Mouse (Mus musculus) cerebellum, postnatal 36 days (tissue): ENCODE results near the gene Arih2.

Experiments
- DNase-seq, 2 experiments: peaks; one replicate each; pipeline ENCODE4 v3.0.0; 2021 to 2022; ENCODE audit warnings: mixed read lengths in 2 of 2

Gene Arih2

DNA sequence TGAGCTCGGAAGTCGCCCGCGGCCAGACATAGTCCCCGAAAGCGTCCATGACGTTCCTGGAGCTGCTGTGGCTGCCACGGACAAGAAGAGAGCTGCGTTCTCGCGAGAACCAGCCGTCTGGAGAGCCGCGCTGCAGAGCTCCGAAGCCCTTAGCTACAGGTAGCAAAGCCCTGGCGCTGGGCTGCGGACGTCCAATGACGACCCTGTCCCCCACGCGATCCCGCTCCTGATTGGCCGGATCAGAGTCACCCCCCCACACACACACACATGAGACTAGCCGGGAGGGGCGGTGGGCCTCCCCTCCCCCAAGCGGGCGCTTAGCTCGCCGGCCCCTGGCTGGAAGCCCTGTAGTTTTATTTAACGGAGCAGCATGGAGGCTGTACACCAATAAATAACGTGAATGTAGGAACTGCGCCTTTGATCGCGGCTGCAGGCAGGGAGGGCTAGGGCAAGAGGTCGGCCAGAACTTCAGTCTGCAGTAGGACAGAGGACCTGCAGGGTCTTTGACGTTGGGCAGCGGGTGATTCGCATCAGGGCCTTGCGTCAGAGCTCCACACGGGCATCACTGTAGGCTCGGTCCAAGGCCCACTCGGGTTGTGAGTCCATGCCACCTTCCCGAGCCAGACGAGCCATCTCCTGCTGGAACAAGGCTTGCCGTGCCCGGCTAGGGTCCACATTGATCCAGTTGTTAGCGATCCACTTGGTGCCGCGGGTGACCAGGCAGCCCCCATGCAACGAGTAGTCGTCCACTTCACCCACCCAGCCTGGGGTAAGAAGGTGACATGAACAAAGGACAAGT is 70.4 kb downstream of the Arih2 start, which contains the start of gene Wdr6:
Wdr6 (minus strand) TSS at position 195 of the 799 bp plus-strand sequence.
- peak; percentile 86 to 93 for DNase-seq

DNA sequence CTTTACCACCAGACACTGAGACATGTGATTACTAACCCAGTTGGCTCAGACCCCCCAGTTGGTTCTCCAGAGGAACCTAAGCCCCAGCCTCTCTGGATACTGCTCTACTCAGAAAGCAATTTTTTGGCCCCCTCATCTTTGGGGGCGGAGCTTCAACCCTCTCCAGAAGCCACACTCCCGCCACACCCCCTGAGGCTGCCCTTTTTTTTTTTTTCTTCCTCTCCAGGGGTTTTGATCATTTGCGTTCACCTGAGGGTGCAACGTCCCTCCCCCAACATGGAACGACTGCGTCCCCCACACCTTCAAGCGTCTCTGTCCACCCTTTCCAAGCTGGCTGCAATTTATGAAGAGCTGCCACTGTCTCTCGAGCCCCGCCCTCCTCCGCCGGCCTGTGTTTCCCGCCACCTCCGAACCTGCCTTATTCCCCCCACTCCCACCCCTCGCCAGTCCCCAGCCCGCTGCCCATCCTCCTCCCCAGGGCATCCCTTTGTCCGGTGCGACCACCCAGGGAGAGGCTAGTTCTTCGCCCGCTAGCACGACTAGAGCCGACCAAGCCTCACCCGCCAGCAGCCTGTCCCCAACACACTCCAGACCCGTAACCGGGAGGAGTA is 71.1 kb downstream of the Arih2 start:
- peak; percentile 40 to 53 for DNase-seq

DNA sequence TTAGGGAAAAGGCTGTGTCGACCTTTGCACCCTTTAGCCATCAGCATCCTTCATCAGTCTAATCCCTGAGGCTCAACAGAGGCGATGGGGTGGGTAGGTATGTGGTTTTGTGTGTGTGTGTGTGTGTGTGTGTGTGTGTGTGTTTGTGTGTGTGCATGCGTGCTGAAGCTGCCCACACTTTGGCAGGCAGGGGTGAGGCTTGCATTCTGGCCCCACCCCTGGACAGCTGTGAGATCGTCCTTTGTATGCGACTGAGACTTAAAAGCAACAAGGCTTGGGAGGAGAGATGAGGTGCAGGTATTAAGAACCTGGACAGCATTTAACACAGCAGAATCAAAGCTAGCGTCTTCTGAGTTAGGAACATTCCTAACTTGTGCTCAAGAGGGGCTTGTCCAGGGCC is 72.2 kb downstream of the Arih2 start:
- DNase-seq: no peak

DNA sequence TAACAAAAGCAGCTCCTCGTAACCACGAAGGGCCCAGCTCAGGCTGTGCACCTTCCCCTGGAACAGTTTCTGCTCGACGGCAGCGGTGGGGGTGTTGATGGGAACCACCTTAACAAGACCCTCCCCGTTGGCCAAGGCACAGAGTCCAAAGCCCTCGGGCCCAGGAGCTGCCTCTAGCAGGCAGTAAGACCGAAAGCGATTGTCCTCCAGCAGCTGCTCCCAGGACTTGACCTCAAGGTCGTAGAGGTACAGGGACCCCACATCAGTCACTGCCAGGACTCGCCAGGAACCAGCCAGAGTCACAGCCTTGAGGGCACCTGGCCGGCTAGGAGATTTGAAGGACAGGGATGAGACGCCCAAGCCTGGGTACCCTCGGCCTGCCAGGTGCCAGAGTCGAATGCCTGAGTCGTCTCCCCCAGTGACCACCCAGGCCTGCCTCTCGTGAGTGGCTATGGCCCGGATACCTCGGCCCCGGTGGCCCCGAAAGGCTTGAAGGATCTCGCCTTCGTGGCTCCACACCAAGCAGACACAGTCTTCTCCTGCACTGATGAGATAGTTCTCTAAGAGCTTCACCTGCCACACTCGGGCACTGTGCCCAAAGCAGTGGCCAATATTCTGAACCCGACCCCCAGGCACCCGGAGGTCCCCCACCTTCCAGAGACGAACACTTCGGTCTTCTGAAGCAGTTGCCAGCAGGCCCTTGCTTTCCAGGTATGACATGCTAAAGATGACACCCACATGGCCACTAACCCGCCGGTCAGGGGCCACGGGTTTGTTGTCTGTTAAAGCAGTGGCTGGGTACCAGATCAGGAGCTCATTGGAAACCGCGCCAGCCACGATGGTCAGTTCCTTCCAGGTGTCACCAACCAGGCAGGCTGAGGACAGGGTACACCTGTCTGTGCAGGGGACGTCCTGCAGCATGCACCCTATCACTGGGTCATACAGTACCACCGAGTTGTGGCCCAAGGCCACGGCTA is 73.6 kb downstream of the Arih2 start:
- no peak for DNase-seq

DNA sequence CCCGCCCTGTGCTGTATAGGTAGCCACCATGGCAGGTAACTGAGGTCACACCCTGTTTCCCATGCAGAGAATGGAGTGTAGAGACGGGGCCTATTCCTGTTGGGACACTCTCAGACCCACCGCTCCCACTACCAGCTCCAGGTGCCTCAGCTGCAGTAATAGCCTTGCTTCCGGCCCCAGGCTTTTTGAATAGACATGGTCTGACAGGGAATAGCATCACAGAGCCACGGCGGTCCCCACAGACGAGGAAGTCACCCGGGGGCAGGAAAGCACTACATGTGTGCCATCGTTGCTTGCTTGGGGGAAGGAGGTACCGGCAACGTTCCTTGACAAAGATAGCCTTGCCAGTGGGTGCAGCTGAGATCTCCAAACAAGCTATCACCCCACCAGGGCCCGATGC is 74.3 kb downstream of the Arih2 start:
- no peak for DNase-seq

DNA sequence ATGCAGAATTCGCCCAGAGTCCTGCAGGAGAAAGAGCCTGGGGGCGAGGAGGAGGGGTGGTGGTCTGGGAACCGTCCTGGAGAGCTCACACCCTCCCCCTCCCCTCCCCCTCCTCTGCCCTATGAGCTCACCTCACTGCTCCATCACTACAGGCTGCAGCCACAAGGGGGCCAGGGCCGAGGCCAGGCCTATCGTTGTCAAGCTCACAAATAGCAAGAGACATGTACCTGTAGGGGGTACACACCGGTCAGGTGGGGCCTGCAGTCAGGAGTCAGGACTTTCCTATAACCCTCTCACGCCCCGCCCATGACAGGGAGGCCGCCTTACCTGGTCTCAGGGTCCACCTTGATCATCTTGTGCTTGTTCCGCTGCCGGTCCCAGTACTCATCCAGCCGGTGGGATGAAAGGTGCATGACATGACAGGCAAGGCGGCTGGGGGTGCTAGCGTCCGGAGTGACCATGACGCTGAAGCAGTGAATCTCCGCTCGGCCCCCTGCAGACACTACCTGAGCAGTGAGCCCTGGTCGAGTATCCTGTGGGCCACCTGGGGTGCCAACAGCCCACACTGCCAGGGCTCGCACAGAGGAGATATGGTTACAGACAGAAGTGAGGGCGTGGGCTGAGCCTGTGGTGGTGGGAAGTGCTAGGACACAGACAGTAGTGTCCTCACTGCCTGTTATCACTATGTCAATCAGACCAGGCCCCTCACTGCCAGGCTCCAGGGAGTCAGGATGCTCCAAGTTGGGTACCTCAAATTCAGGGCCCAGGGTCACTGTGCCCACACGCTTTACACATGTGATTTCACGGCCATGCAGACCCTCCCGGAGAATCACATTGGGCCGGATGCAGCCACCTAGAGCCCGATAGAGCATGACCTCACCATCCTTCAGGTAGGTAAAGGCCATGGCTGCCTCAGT is 75.2 kb downstream of the Arih2 start:
- peak; percentile 52 to 71 for DNase-seq

DNA sequence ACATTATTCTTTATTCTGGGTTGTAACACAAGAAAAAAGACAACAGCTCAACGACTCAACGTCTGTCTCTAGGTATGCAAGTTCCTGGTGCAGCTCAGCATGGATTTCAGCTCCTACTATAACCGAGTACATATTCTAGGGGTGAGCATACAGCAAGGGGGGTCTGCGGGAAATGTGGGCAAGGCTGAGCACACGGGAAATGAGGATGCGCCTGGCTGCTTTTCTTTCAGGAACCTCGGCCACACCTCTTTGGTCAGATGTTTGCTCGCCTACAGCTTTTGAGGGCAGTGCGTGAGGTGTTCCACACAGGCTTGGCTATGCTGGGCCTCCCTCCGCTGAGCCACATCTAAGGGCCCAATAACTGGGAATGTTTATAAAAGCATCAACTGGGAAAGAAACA is 76.9 kb downstream of the Arih2 start:
- DNase-seq: no peak

DNA sequence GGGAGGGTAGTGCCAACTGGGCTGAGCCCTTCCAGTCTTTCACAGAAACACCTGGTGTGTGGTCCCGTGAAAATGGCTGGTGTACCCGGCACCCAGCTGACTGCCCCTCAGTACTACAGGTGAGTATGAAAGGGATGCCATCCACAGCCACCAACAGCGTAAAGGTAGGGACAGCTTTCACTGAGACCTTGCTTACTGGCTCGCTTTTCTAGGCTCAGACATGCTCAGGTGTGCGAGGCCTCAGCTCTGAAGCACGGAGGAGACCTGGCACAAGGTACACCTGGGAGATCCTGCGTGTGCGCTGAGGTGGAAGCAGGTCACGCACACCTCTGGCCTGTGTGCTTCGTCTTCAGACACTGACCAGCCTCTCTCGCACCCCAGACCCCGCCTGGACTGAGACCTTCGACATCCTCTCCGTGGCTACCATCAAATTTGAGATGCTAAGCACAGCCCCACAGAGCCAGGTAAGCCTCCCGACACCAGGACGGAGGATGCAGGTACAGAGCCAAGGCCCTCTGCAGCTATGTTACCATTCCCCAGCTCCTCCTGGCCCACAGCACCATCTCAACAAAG is 77.7 kb downstream of the Arih2 start:
- DNase-seq: no peak

DNA sequence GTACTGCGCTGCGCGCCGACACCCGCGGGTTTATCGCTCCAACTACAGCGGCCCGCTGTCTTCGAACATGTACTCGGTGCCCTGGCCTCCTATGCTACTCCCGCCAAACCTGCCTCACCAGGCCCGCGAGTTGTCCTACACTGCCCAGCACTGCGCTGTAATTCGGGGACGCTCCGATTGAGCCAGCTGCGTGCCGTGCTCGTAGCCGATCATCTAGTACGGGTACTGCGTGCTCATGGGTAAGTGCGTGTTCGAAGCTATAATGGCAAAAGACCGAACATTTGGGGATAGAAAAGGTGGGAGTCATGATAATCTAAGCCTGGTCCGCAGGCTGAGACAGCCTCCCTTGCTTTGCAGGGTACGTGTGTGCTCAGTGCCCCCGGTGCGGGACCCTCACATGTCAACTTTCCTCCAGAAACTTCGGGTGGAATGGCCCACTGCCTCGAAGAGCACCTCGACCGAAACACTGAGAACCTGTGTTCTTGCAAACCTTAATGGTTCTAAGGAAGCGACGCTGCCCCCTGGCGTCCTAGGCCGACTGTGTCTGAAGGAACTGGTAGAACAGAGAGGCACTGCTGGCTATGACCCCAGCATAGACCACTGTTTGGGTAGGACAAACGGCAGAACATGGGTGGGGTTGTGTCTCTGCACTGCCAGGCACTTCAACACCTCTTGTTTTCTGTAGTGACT is 78.8 kb downstream of the Arih2 start:
- DNase-seq: peak; percentile 66 to 76

DNA sequence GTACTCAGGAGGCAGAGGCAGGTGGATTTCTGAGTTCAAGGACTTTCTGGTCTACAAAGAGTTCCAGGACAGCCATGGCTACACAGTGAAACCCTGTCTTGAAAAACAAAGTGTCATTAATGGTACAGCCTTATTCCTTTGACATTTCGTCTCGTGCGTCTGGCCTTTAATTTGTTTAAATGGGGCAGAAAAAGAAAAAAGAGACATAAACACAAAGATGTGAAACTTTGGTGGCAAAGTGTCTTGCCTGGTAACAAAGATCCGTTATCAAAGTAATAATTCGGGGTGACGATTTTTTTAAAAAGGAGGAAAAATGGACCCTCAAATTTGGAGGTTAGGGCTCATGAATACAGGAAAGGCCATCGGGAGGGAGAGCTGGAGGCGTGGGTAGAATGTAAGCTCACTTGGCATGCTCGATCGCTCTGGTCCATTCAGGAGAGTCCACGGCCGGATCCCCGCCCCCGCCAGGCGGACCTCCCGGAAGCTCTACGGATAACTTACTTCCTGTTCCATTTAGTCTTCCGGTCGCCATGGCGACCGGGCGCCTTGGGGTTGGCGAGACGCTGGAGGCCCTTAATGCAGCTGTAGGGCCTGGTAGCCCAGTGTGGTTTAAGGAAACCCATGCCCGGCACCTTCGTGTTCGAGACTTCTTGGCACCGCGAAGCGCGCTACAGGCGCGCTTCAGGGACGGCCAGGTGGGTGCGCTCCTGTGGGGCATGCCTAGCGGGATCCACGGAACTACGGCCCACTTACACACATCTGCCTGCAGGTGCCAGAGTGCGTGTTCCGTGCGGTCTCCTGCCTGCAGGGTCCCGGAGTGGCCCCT is 79.6 kb downstream of the Arih2 start, which contains the start of gene Dalrd3:
Dalrd3 (plus strand) TSS at position 506 of the 826 bp plus-strand sequence.
- peak; percentile 88 to 93 for DNase-seq

DNA sequence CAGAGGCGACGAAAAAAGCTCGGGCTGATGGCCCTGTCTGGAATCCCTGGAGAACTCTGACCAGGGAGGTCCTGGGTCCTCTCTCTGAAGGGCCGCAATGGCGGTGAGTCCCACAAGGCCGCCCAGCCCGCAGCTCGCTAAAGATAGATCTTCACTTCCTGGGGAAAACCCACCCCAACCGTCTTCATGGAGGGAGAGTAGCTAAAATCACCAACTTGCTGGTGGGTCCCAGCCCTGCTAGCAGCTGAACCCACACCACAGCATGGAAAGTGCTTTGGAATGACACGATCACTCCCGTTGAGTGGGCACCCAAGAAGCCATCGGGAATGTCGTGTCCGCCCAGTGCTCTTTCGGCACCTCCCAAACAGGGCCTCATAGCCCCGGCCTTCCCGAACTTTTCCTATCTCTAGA is 80.7 kb downstream of the Arih2 start:
- DNase-seq: peak in 1 of 2 experiments; percentile 7

DNA sequence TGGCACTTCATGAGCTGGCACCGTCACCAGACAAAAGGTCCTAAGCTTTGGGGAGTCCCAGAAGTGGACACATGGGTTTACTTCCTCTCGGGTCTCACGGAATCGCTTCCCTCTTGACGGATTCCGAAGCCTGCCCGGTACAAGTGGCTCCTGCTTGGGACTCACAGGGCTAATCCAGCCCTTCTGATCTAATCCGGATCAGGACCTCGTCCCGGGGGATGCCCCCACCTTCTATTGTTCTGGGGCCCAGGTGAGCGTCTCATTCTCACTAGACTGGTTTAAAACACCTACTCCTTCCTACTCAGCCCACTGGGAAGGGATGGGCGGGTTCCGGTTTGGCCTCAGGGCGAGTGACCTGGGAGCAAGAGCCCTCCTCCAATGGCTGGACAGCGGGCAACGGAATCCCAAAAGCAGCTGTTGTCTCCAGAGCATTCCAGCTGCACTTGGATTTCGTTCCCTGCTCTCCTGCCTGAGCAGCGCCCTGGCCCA is 81.2 kb downstream of the Arih2 start:
- no peak for DNase-seq

DNA sequence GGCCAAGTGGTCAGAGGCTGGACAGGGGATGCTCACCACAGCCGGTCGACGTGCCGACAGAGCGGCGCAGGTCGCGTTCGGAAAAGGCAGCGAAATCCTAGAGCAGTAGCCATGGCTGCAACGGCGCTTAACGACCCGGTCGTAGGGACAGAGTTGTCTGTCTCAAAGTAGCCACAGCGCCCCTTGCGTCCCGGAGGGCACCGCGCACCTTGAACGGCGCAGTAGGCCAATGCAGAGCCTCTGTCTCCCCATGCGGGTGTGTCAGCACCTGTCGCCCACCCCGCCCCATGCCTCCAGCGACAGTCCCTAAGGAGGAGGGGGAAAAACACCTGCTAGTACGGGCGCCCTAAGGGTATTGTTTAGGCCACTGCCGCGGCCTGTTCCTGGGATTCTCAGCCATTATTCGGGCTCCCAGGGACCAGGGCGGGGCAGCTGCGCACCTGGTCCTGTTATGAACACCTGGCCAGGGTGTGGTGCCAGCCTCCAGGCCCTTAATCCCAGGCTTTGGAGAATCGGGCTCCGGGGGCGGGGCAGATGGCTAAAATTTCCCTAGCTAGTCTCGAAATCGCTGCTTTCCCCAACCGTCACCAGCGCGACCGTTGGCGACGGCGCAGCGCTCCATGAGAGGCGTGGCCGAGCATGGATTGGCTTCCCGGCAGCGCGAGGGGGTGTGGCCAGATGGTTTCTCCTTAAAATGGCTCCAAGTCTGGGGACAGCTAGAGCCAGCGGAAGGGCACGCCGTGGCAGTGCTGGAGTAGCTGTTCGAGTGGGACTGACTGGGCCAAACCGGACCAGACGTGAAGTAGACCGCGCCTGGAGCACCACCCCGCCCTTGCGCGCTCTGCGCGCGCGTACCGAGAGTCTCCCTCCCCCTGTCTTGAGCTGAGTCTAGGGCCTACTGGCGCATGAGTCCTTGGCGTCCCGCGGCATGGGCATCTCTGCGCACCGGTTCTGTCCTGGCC is 82.1 kb downstream of the Arih2 start, which contains the start of gene Ndufaf3:
Ndufaf3 (minus strand) TSS at position 620 of the 962 bp plus-strand sequence.
- DNase-seq: peak; percentile 98 to 99

DNA sequence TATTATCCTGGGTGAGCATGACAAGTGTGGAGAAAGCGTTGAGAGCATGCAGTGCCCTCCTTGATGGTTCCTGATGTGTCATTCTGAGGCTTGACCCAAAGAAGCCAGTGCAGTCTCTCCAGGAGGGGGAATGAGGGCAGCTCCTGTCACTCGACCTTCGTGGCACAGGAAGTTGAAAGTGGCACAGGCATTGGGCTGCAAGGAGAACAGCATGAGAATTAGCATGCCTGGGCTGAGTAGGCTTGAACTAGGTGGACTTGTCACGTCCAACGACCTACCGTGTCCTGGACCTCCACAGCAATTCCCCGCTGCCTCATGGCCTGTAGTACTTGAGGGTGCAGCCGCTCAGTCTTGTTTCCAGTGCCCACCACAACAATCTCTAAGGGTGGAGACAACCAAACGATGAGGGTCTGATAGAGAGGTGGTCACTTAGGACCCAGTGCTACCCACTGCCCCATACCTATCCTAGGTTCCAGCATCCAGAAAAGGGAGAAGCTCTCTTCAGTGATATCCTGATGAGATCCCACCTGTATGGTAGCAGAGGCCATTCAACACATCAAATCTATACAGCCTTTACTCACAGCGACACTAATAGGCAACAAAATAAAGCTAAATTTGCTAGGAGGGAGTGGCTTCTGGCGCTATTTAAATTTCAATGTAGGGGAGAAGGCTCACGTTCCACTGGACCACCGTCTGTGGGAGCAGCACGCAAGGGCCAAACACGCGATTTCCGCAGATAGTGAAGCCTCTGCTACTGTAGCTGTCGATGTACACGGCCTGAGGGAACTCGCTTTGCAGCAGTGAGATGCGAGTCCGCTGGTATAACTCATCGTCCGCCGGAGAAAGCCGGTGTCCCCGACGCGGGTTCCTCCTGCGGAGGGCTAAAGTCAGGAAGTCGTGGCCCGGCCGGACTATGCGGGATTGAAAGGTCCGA is 83.0 kb downstream of the Arih2 start:
- DNase-seq: no peak

DNA sequence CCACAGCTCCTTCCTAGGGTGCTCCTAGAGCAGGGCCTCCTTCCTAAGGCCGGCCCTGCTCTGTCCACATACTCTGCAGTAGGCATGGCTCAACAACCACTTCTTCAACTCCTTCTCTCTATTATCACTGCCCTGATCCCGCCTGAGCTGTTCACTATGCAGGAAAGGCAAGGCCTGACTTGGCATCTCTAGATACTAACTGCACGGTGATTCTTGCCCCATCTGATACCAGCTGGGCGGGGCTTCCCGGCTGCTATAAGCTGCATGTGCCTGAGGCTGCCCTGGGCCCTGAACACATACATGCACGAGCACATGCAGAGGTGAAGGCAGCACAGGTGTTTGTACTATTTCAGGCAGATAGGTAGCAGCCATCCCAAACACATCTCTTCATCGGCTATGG is 85.1 kb downstream of the Arih2 start:
- no peak for DNase-seq

DNA sequence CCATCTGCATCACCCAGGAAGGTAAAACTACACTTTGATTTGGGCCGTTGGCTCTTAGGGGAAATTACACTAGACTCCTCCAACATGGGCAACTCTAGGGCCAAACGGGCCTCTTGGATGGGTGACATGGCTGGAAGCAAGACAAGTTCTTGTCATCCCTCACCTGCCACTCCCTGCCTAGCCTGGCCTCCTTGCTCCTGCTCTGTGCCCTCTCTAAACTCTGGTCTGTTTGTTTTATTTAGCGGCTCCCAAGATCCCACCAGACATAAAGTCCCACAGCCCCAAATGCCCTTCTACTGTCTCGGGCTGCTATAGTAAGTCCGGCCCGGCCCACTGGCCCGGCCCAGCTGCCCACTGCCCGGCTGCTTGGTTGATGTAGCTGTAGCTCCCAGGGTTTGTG is 85.5 kb downstream of the Arih2 start:
- DNase-seq: no peak

DNA sequence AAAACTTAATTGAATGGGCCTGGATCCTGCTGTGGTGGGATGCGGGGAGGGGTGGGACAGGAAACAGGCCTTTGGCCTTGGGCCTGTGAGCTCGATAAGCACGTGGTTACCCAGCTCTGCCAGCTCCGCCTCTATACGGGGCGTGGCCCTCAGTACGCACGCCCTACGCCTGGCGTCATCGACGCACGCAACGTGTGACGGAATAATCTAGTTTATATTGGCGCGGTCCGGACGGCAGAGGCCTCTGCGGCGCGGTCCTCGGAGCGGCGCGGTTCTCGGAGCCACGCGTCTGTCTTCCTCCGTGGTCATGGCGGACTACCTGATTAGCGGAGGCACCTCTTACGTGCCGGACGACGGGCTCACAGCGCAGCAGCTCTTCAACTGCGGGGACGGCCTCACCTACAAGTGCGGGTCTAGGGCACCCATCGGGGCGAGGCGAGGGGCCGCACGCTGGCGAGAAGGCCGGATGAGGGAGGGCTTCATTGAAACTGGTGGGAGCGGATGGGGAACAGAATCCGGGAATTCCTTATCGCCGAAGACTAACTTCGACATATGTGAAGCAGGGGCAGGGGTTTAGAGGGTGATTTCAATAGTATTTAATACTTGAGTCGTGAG is 88.9 kb downstream of the Arih2 start, which contains the start of gene Impdh2:
Impdh2 (plus strand) TSS at position 60 of the 615 bp plus-strand sequence.
- peak; percentile 89 to 91 for DNase-seq
